15 mouse cellular contexts compared by ENCODE assay signal in the genomic region with DNA sequence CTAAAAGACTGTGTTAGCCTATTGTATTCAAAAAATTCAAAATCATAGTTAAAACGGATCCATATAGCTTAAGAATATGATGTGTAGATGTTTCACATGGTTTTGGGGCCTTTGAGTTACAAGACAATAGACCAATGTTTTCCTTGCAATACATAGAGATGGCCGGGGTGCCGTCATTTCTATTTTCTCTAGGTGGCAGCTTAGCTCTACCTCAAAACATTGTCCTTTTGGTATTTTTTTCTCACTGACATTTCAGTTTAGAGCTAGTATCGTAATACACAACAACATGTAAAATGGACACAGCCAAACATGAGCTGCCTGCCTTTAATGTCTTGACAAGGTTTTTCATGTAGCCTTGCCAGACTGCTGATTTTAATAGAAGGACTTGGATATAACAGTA.
DNase-seq lines count a peak whose midpoint lies in the region; ATAC-seq and TF ChIP-seq lines count a peak whose summit lies in the region.
"Had no signal": no experiment of that assay in that cellular context is flagged by ENCODE, and none has a peak within 500 bp of the region (broad histone marks: within the 10 kb centered on the region; RNA-seq: fewer than 3 reads in every experiment).

No protein-coding gene starts in this region.

- no peak overlapping the region for H3K27ac ChIP-seq in kidney, embryonic 16.5 days (ENCODE audit: low read length)
- H3K27ac ChIP-seq in liver, postnatal 0 days (ENCODE audit: low read depth), result no peak overlapping the region
- H3K27ac ChIP-seq: limb, embryonic 15.5 days; midbrain, embryonic 15.5 days; neural tube, embryonic 15.5 days had no signal

- 76% methylated on average over 4 of the region's 4 CpGs for WGBS in kidney, embryonic 16.5 days
- 67% methylated on average over 4 of the region's 4 CpGs for WGBS in liver, postnatal 0 days (ENCODE audit: insufficient replicate concordance)

- no peaks in the 10 kb centered on the region for H3K4me1 ChIP-seq in kidney, embryonic 16.5 days (ENCODE audit: insufficient read depth, low read length)
- no peaks in the 10 kb centered on the region for H3K4me1 ChIP-seq in liver, postnatal 0 days (ENCODE audit: insufficient read depth)
- H3K4me1 ChIP-seq: limb, embryonic 15.5 days; midbrain, embryonic 15.5 days; neural tube, embryonic 15.5 days had no signal

- no peak for ATAC-seq in kidney, embryonic 16.5 days (ENCODE audit: low FRiP score, low TSS enrichment)
- no peak for ATAC-seq in liver, postnatal 0 days
- ATAC-seq: midbrain, embryonic 15.5 days had no signal

- intact Hi-C loops in left cerebral cortex, postnatal 36 days (cut with DNase I), result no loop called here
- intact Hi-C loops in heart, postnatal 36 days (cut with DNase I), result no loop called here

- H3K27me3 ChIP-seq in kidney, embryonic 16.5 days (ENCODE audit: insufficient read depth, low read length), result no peaks in the 10 kb centered on the region
- H3K27me3 ChIP-seq in liver, postnatal 0 days (ENCODE audit: insufficient read depth, low read length), result no peaks in the 10 kb centered on the region
- H3K27me3 ChIP-seq: limb, embryonic 15.5 days; midbrain, embryonic 15.5 days; neural tube, embryonic 15.5 days had no signal

- DNase-seq in kidney, adult 9 months, result peak; percentile 19
- peak; percentile 6 for DNase-seq in NIH3T3 (ENCODE audit: low read depth)
- peak; percentile 25 for DNase-seq in brain, embryonic 14.5 days (ENCODE audit: low read depth)
- DNase-seq in left cerebral cortex, postnatal 36 days (ENCODE audit: low spot score in 2 of 2), result peak; percentile 21 to 27
- DNase-seq in B cell, adult 2 months, result no peak
- DNase-seq in liver, postnatal 0 days, result no peak
- no peak for DNase-seq in heart, postnatal 36 days
- DNase-seq: cerebellum, adult 11 months; heart, adult 18-20 months; lung, postnatal 10 days; spleen, adult 18-20 months had no signal

- no peak overlapping the region for H3K4me3 ChIP-seq in kidney, embryonic 16.5 days (ENCODE audit: low read length)
- no peak overlapping the region for H3K4me3 ChIP-seq in liver, postnatal 0 days (ENCODE audit: low read depth, low read length)
- H3K4me3 ChIP-seq: limb, embryonic 15.5 days; midbrain, embryonic 15.5 days; neural tube, embryonic 15.5 days had no signal

- H3K9me3 ChIP-seq in kidney, embryonic 16.5 days (ENCODE audit: low read length), result no peaks in the 10 kb centered on the region
- H3K9me3 ChIP-seq in liver, postnatal 0 days (ENCODE audit: low read length), result no peaks in the 10 kb centered on the region
- H3K9me3 ChIP-seq: limb, embryonic 15.5 days; midbrain, embryonic 15.5 days; neural tube, embryonic 15.5 days had no signal

- no peak overlapping the region for H3K9ac ChIP-seq in kidney, embryonic 16.5 days (replicated peaks; ENCODE audit: low read length)
- no peak overlapping the region for H3K9ac ChIP-seq in liver, postnatal 0 days (replicated peaks)
- H3K9ac ChIP-seq: limb, embryonic 15.5 days; midbrain, embryonic 15.5 days; neural tube, embryonic 15.5 days had no signal

- no peak for TF ChIP-seq POLR2A in brain, embryonic 14.5 days (IDR thresholded peaks at IDR 0.05; ENCODE audit: borderline replicate concordance, extremely low read depth, insufficient read depth, insufficient read length, poor library complexity, severe bottlenecking)

- TF ChIP-seq CTCF in brain, embryonic 14.5 days (IDR thresholded peaks at IDR 0.05; ENCODE audit: borderline replicate concordance, extremely low read depth, insufficient read depth, insufficient read length), result no peak
- no peak for TF ChIP-seq CTCF in liver, postnatal 0 days (IDR thresholded peaks at IDR 0.05; ENCODE audit: low read depth)

- no peaks in the 10 kb centered on the region for H3K36me3 ChIP-seq in kidney, embryonic 16.5 days (ENCODE audit: insufficient read depth, low read length)
- H3K36me3 ChIP-seq in liver, postnatal 0 days (replicated peaks; ENCODE audit: insufficient read depth, low read length), result no peaks in the 10 kb centered on the region
- H3K36me3 ChIP-seq: limb, embryonic 15.5 days; midbrain, embryonic 15.5 days; neural tube, embryonic 15.5 days had no signal

- H3K4me2 ChIP-seq in kidney, embryonic 16.5 days (replicated peaks; ENCODE audit: low read depth, low read length), result no peak overlapping the region
- H3K4me2 ChIP-seq in liver, postnatal 0 days (ENCODE audit: low read depth, low read length), result no peak overlapping the region
- H3K4me2 ChIP-seq: limb, embryonic 15.5 days; midbrain, embryonic 15.5 days; neural tube, embryonic 15.5 days had no signal

- no peak for TF ChIP-seq EP300 in liver, postnatal 0 days (IDR thresholded peaks at IDR 0.05; ENCODE audit: low read depth)

Comparison
In these comparisons a context has a peak if more than half of its experiments do, and no peak if none do; other contexts are left out.
1. DNase-seq: peak in kidney, adult 9 months (single experiment), NIH3T3 (single experiment), brain, embryonic 14.5 days (single experiment) and left cerebral cortex, postnatal 36 days (2 of 2); none in B cell, adult 2 months (0 of 2), liver, postnatal 0 days (single experiment) and heart, postnatal 36 days (0 of 2).